Mouse (Mus musculus) forebrain, embryonic 12.5 days (tissue): ENCODE data around the gene Angptl6. TPM values are rescaled to one million over a fixed set of nuclear protein-coding genes. Genes with fewer than 3 reads are reported as not detected.
A peak's percentile ranks its signal among the peaks of the same experiment; 100 is the strongest.

Source experiments
- ATAC-seq: fragments of 200-750 bp; cut with Nextera tagmentation; 2 replicates; pipeline ENCODE4 v1.8.0; 2017; ENCODE audit warnings: moderate TSS enrichment; ENCODE audit not compliant: low FRiP score
- H3K27ac ChIP-seq: fragments of 300-500 bp; sonication (generic); 2 replicates; pipeline ENCODE4 v1.5.1; 2016; ENCODE audit warnings: mild to moderate bottlenecking
- H3K27me3 ChIP-seq: fragments of 300-500 bp; sonication (generic); 2 replicates; pipeline ENCODE4 v1.6.1; 2016; ENCODE audit warnings: mild to moderate bottlenecking
- H3K36me3 ChIP-seq: fragments of 300-500 bp; sonication (generic); replicated peaks from 2 replicates; pipeline ENCODE4 v1.6.1; 2016; ENCODE audit warnings: mild to moderate bottlenecking
- H3K4me1 ChIP-seq: fragments of 300-500 bp; sonication (generic); 2 replicates; pipeline ENCODE4 v1.6.1; 2016
- H3K4me2 ChIP-seq: fragments of 300-500 bp; sonication (generic); 2 replicates; pipeline ENCODE4 v1.6.1; 2016; ENCODE audit warnings: mild to moderate bottlenecking, moderate library complexity
- H3K4me3 ChIP-seq: fragments of 300-500 bp; sonication (generic); replicated peaks from 2 replicates; pipeline ENCODE4 v1.5.1; 2016; ENCODE audit warnings: mild to moderate bottlenecking
- H3K9ac ChIP-seq: fragments of 300-500 bp; sonication (generic); 2 replicates; pipeline ENCODE4 v1.6.1; 2016; ENCODE audit warnings: mild to moderate bottlenecking
- H3K9me3 ChIP-seq: fragments of 300-500 bp; sonication (generic); 2 replicates; pipeline ENCODE4 v1.6.1; 2016
- WGBS: fragments of 180-500 bp; shearing (Covaris S2); methylation state at CpG from one replicate; pipeline ENCODE4 v1.1.7; 2016; 5-methylcytosine and 5-hydroxymethylcytosine counted together
- polyA plus RNA-seq: library from polyadenylated mRNA; unstranded; fragments of >200 nt; fragmentation: Nextera tagmentation; extraction: Ambion mirVana; gene quantifications from 2 replicates; pipeline ENCODE4 v1.2.1, GENCODE M21; 2016

Angptl6 gene
- polyA plus RNA-seq, 1 experiment from 2014 or later = 6.0 TPM

GRCm38 (mm10) chr9:20877118-20878040 lies 2.1 kb downstream of the Angptl6 start:
- Histone ChIP-seq H3K9me3 (no peaks in the 10 kb centered on the region), H3K27me3 (no peaks in the 10 kb centered on the region; the same call in 1 of the 2 replicates), H3K27ac (peak overlapping the region; percentile 93), H3K4me3 (peak overlapping the region; percentile 43), H3K36me3 (no peaks in the 10 kb centered on the region), H3K9ac (peak overlapping the region; percentile 25; the same call in 1 of the 2 replicates), H3K4me1 (peaks cover 11% of the 10 kb centered on the region), H3K4me2 (peak overlapping the region; percentile 63)
- no peak for ATAC-seq
- 36% methylated on average over 14 of the region's 14 CpGs for WGBS

GRCm38 (mm10) chr9:20876318-20877117 lies 3.0 kb downstream of the Angptl6 start:
- Histone ChIP-seq H3K9me3 (no peaks in the 10 kb centered on the region), H3K4me2 (no peak overlapping the region), H3K27ac (no peak overlapping the region), H3K27me3 (peaks cover 5% of the 10 kb centered on the region; the same call in 1 of the 2 replicates), H3K36me3 (no peaks in the 10 kb centered on the region), H3K9ac (peak overlapping the region; percentile 21; the same call in 1 of the 2 replicates), H3K4me3 (no peak overlapping the region), H3K4me1 (peaks cover 11% of the 10 kb centered on the region)
- WGBS = 75% methylated on average over 8 of the region's 9 CpGs
- no peak for ATAC-seq

DNA sequence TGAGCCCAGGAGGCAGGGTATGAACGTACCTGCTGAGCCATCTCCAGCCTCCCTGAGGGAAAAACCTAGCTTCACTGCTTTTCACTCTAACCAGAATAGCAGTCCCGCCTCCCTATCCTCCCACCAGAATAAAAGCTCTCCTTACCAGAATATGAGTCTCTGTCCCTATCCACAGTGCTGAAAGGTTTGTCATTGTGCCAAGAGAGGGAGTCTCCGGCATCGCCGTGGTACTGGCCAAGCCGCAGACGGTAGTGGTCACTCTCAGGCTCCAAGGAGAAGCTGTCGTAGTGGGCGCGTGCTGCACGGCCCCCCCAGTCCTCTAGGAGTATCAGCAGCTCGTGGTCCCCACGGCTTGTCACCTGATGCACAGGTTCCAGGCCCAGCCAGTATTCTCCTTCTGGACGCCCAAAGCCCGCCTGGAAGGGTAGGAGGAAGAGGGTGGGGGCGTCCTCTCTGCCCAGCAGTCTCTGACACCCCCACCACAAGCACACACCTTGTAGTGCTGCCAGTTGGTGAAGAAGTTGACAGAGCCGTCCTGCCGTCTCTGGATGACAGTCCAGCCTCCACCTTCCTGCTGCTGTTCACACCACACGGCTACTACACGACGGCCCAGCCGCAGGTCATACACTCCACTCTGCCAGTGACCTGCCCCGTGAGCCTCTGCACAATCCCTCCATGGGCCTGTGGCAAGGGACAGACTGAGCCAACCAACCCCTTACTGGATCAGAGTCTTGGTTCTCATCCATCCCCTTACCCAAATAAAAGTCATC lies 4.3 kb downstream of the Angptl6 start:
- Histone ChIP-seq H3K27me3 (peaks cover 18% of the 10 kb centered on the region), H3K9me3 (no peaks in the 10 kb centered on the region), H3K27ac (no peak overlapping the region), H3K4me1 (peaks cover 11% of the 10 kb centered on the region), H3K36me3 (no peaks in the 10 kb centered on the region), H3K4me3 (no peak overlapping the region), H3K9ac (no peak overlapping the region), H3K4me2 (no peak overlapping the region)
- 70% methylated on average over 23 of the region's 23 CpGs for WGBS
- no peak for ATAC-seq

DNA sequence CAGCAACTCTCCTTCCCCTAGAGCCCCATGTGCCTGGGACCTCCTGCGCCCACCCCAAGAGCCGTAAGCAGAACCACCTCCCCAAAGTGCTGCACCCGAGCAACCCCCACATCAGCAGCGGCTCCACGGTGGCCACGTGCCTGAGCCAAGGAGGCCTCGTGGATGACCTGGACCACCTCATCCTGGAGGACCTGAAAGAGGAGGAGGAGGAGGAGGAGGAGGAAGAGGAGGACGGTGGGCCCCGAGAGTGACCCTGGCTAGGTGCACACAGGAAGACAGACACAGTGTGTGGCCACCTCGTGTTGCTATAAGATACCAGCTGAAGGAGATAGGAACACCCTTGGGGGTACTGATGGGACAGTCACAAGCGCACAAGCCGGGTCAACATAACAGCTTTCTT lies 6.0 kb downstream of the Angptl6 start:
- H3K4me3 ChIP-seq = no peak overlapping the region
- WGBS = 86% methylated on average over 12 of the region's 12 CpGs
- no peaks in the 10 kb centered on the region for H3K9me3 ChIP-seq
- H3K9ac ChIP-seq = no peak overlapping the region
- no peak overlapping the region for H3K4me2 ChIP-seq
- no peak overlapping the region for H3K27ac ChIP-seq
- H3K4me1 ChIP-seq = peaks cover 12% of the 10 kb centered on the region
- no peak for ATAC-seq
- no peaks in the 10 kb centered on the region for H3K36me3 ChIP-seq
- peaks cover 35% of the 10 kb centered on the region for H3K27me3 ChIP-seq

DNA sequence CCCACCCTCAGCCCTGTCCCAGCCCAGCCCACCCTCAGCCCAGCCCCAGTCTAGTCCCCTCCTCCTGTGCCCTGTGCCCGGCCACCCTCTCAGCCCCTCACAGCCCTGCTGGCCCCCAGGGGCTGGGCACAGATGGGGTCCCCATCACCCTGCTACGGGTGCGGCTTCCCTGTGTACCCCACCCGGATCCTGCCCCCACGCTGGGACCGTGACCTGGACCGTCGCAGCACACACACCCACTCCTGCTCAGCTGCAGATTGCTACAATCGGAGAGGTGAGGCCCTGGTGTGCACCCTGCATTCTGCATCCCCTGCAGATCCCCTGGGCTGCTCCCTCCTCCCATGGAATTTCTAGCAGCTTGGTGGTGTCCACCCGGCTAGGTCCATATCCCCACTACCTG lies 6.5 kb downstream of the Angptl6 start:
- H3K4me2 ChIP-seq = no peak overlapping the region
- no peak overlapping the region for H3K4me3 ChIP-seq
- no peaks in the 10 kb centered on the region for H3K9me3 ChIP-seq
- 89% methylated on average over 10 of the region's 10 CpGs for WGBS
- ATAC-seq = no peak
- no peak overlapping the region for H3K9ac ChIP-seq
- H3K27me3 ChIP-seq = peaks cover 40% of the 10 kb centered on the region
- H3K4me1 ChIP-seq = peaks cover 13% of the 10 kb centered on the region; the same call in 1 of the 2 replicates
- H3K27ac ChIP-seq = no peak overlapping the region
- H3K36me3 ChIP-seq = no peaks in the 10 kb centered on the region

DNA sequence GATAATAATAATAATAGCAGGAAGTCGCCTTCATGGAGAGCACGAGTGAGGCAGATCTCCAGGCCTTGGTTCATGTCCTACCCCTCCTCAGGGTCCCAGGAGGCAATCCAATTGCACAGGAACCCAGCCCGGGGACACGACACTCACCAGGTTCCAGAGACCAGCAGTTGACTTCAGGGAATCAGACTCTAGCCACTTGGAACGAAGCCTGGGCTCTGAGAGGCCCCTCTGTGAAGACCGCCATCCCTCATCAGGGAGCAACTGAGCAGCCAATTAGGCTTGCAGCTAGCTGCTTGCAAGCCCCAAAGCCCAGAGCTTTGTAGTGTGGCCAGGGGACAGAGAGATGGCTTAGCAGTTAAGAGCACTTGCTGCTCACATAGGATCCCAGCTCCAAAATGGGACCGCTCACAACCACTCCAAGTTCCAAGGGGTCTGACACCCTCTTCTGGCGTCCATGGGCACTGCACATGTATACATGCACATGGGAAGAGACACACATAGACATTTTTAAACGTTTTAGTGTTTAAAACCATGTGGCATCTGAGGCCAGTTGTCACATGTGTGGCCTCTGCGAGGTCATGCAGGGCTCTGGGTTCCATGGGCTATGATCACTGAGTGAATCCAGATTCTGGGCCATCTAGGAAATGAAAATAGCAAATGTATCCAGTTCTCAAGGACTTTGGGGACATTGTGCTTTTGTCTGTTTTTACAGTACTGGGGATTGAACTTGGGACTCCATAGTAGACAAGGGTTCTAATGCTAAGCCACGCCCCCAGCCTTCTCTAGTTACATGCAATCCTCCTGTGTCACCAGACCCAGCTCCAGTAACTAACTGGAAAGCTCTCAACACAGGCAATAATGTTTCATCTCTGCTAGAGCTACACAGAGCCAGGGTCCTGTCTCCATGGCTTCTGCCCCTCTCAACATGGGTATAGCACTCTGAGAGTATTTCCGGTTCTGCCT lies 9.0 kb downstream of the Angptl6 start:
- Histone ChIP-seq H3K4me2 (no peak overlapping the region), H3K4me1 (0 out of 2 replicates have a peak, but pooled peaks cover 8% of the 10 kb centered on the region), H3K36me3 (no peaks in the 10 kb centered on the region), H3K4me3 (no peak overlapping the region), H3K9ac (no peak overlapping the region), H3K27ac (no peak overlapping the region), H3K9me3 (no peaks in the 10 kb centered on the region), H3K27me3 (peaks cover 62% of the 10 kb centered on the region)
- ATAC-seq = no peak
- WGBS = 74% methylated on average over 12 of the region's 12 CpGs

DNA sequence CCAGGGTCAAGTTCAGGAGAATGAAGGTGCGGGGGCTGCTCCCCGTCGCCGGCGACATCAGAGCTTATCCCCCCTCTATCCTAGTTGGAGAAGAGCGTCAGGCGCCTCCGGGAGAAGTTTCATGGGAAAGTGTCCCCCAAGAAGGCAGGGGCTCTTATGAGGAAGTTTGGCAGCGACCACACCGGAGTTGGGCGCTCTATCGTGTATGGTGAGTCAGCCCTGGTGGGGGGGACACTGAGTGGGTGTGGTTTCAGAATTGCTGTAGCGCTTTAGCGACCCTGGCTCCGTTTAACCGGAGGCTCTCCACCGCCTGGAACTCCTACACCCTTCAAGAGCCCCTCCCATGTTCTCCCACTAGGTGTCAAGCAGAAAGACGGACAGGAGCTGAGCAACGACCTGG lies 10.3 kb downstream of the Angptl6 start:
- Histone ChIP-seq H3K36me3 (no peaks in the 10 kb centered on the region), H3K9me3 (no peaks in the 10 kb centered on the region), H3K27ac (no peak overlapping the region), H3K4me2 (peak overlapping the region; percentile 35), H3K4me1 (0 out of 2 replicates have a peak, but pooled peaks cover 8% of the 10 kb centered on the region), H3K4me3 (peak overlapping the region; percentile 28), H3K9ac (no peak overlapping the region), H3K27me3 (peaks cover 72% of the 10 kb centered on the region)
- 10% methylated on average over 19 of the region's 19 CpGs for WGBS
- ATAC-seq = no peak

- H3K27ac ChIP-seq = no peak within 1 kb of the TSS
- H3K36me3 ChIP-seq = no peaks in the 10 kb centered on the region
- peak within 1 kb of the TSS; percentile 35 for H3K4me2 ChIP-seq
- no peaks in the 10 kb centered on the region for H3K9me3 ChIP-seq
- H3K9ac ChIP-seq = no peak within 1 kb of the TSS
- WGBS = 9% methylated on average over 53 of the region's 53 CpGs
- 0 out of 2 replicates have a peak, but pooled peaks cover 8% of the 10 kb centered on the region for H3K4me1 ChIP-seq
- H3K27me3 ChIP-seq = peaks cover 72% of the 10 kb centered on the region
- H3K4me3 ChIP-seq = peak within 1 kb of the TSS; percentile 28
- no peak for ATAC-seq
These were observed 11.0 kb downstream of the Angptl6 start, which contains the start of gene A230050P20Rik for GRCm38 (mm10) chr9:20868448-20869001. Gene A230050P20Rik (plus strand): TSS chr9:20868642.

- Histone ChIP-seq H3K9me3 (no peaks in the 10 kb centered on the region), H3K4me1 (0 out of 2 replicates have a peak, but pooled peaks cover 8% of the 10 kb centered on the region), H3K4me2 (no peak overlapping the region), H3K4me3 (no peak overlapping the region), H3K36me3 (no peaks in the 10 kb centered on the region), H3K9ac (no peak overlapping the region), H3K27ac (no peak overlapping the region), H3K27me3 (peaks cover 70% of the 10 kb centered on the region)
- no peak for ATAC-seq
- WGBS = 68% methylated on average over 3 of the region's 3 CpGs
These were observed 12.6 kb downstream of the Angptl6 start for GRCm38 (mm10) chr9:20866879-20867278.

GRCm38 (mm10) chr9:20862225-20862624 lies 17.3 kb downstream of the Angptl6 start:
- no peaks in the 10 kb centered on the region for H3K4me1 ChIP-seq
- no peak overlapping the region for H3K27ac ChIP-seq
- H3K4me2 ChIP-seq = no peak overlapping the region
- ATAC-seq = no peak
- no peaks in the 10 kb centered on the region for H3K36me3 ChIP-seq
- WGBS = 59% methylated on average over 4 of the region's 4 CpGs
- no peak overlapping the region for H3K4me3 ChIP-seq
- H3K9ac ChIP-seq = no peak overlapping the region
- H3K9me3 ChIP-seq = no peaks in the 10 kb centered on the region
- H3K27me3 ChIP-seq = peaks cover 42% of the 10 kb centered on the region

DNA sequence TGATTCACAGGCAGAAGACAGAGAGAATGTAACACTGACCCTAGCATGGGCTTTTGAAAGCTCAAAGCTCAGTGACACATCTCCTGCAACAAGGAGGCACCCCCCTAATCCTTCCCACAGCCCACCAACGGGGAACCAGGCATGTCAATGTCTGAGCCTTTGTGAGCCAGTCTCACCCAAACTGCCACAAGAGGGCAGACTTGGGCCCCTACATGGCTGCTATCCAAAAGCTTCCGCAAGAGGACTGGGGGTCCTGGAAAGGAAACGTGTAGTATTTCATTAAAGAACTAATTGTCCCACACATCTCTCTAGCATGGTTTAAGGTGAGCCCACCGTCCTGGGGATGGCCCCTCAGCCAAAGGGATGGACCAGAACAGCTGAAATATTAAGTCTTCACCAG lies 17.7 kb downstream of the Angptl6 start:
- no peaks in the 10 kb centered on the region for H3K36me3 ChIP-seq
- no peaks in the 10 kb centered on the region for H3K9me3 ChIP-seq
- ATAC-seq = no peak
- no peak overlapping the region for H3K27ac ChIP-seq
- no peak overlapping the region for H3K4me2 ChIP-seq
- 8% methylated on average over 4 of the region's 4 CpGs for WGBS
- no peak overlapping the region for H3K4me3 ChIP-seq
- no peak overlapping the region for H3K9ac ChIP-seq
- H3K4me1 ChIP-seq = no peaks in the 10 kb centered on the region
- H3K27me3 ChIP-seq = peaks cover 38% of the 10 kb centered on the region
